Mouse (Mus musculus): ENCODE measurements around the gene Ccdc170. TPM values are rescaled to one million over a fixed set of nuclear protein-coding genes. Genes with fewer than 3 reads are reported as not detected.

Gene Ccdc170
- total RNA-seq, 1 experiment from 2014 or later, result not detected

GRCm38 (mm10) chr10:4503251-4503650 lies 20.9 kb downstream of the Ccdc170 start:
- ATAC-seq (replicated peaks in 1 of 2; ENCODE audit: insufficient read depth in 1 of 2, low FRiP score in 2 of 2, low TSS enrichment in 1 of 2, low read depth in 1 of 2, poor library complexity in 2 of 2, severe bottlenecking in 2 of 2), result no peak

- no peak for ATAC-seq (replicated peaks in 1 of 2; ENCODE audit: insufficient read depth in 1 of 2, low FRiP score in 2 of 2, low TSS enrichment in 1 of 2, low read depth in 1 of 2, poor library complexity in 2 of 2, severe bottlenecking in 2 of 2)
These were observed 30.4 kb downstream of the Ccdc170 start for GRCm38 (mm10) chr10:4512725-4513124.

- peak in 1 of 2 experiments; percentile 53; a peak in 1 of 4 replicates for ATAC-seq (replicated peaks in 1 of 2; ENCODE audit: insufficient read depth in 1 of 2, low FRiP score in 2 of 2, low TSS enrichment in 1 of 2, low read depth in 1 of 2, poor library complexity in 2 of 2, severe bottlenecking in 2 of 2)
These were observed 35.3 kb downstream of the Ccdc170 start for GRCm38 (mm10) chr10:4517614-4518013.

GRCm38 (mm10) chr10:4519645-4520044 lies 37.3 kb downstream of the Ccdc170 start:
- peak in 1 of 2 experiments; percentile 36; a peak in 1 of 4 replicates for ATAC-seq (replicated peaks in 1 of 2; ENCODE audit: insufficient read depth in 1 of 2, low FRiP score in 2 of 2, low TSS enrichment in 1 of 2, low read depth in 1 of 2, poor library complexity in 2 of 2, severe bottlenecking in 2 of 2)

GRCm38 (mm10) chr10:4520394-4521102 lies 38.2 kb downstream of the Ccdc170 start:
- no peak for ATAC-seq (replicated peaks in 1 of 2; ENCODE audit: insufficient read depth in 1 of 2, low FRiP score in 2 of 2, low TSS enrichment in 1 of 2, low read depth in 1 of 2, poor library complexity in 2 of 2, severe bottlenecking in 2 of 2)

GRCm38 (mm10) chr10:4522116-4522515 lies 39.8 kb downstream of the Ccdc170 start:
- ATAC-seq (replicated peaks in 1 of 2; ENCODE audit: insufficient read depth in 1 of 2, low FRiP score in 2 of 2, low TSS enrichment in 1 of 2, low read depth in 1 of 2, poor library complexity in 2 of 2, severe bottlenecking in 2 of 2), result no peak

- ATAC-seq (replicated peaks in 1 of 2; ENCODE audit: insufficient read depth in 1 of 2, low FRiP score in 2 of 2, low TSS enrichment in 1 of 2, low read depth in 1 of 2, poor library complexity in 2 of 2, severe bottlenecking in 2 of 2), result 0 out of 4 replicates have a peak, but pooled peaks have one; percentile 12 to 32
These were observed 40.8 kb downstream of the Ccdc170 start for GRCm38 (mm10) chr10:4523078-4523477.

- ATAC-seq (replicated peaks in 1 of 2; ENCODE audit: insufficient read depth in 1 of 2, low FRiP score in 2 of 2, low TSS enrichment in 1 of 2, low read depth in 1 of 2, poor library complexity in 2 of 2, severe bottlenecking in 2 of 2), result no peak
These were observed 45.7 kb downstream of the Ccdc170 start for GRCm38 (mm10) chr10:4528043-4528442.

GRCm38 (mm10) chr10:4530638-4531235 lies 48.4 kb downstream of the Ccdc170 start:
- ATAC-seq (replicated peaks in 1 of 2; ENCODE audit: insufficient read depth in 1 of 2, low FRiP score in 2 of 2, low TSS enrichment in 1 of 2, low read depth in 1 of 2, poor library complexity in 2 of 2, severe bottlenecking in 2 of 2), result no peak

- no peak for ATAC-seq (replicated peaks in 1 of 2; ENCODE audit: insufficient read depth in 1 of 2, low FRiP score in 2 of 2, low TSS enrichment in 1 of 2, low read depth in 1 of 2, poor library complexity in 2 of 2, severe bottlenecking in 2 of 2)
These were observed 49.6 kb downstream of the Ccdc170 start for GRCm38 (mm10) chr10:4531933-4532332.

- no peak for ATAC-seq (replicated peaks in 1 of 2; ENCODE audit: insufficient read depth in 1 of 2, low FRiP score in 2 of 2, low TSS enrichment in 1 of 2, low read depth in 1 of 2, poor library complexity in 2 of 2, severe bottlenecking in 2 of 2)
These were observed 50.4 kb downstream of the Ccdc170 start for GRCm38 (mm10) chr10:4532731-4533130.

GRCm38 (mm10) chr10:4533873-4534272 lies 51.6 kb downstream of the Ccdc170 start:
- ATAC-seq (replicated peaks in 1 of 2; ENCODE audit: insufficient read depth in 1 of 2, low FRiP score in 2 of 2, low TSS enrichment in 1 of 2, low read depth in 1 of 2, poor library complexity in 2 of 2, severe bottlenecking in 2 of 2), result no peak

GRCm38 (mm10) chr10:4545550-4545949 lies 63.2 kb downstream of the Ccdc170 start:
- ATAC-seq (replicated peaks in 1 of 2; ENCODE audit: insufficient read depth in 1 of 2, low FRiP score in 2 of 2, low TSS enrichment in 1 of 2, low read depth in 1 of 2, poor library complexity in 2 of 2, severe bottlenecking in 2 of 2), result no peak

GRCm38 (mm10) chr10:4553442-4554119 lies 71.3 kb downstream of the Ccdc170 start:
- ATAC-seq (replicated peaks in 1 of 2; ENCODE audit: insufficient read depth in 1 of 2, low FRiP score in 2 of 2, low TSS enrichment in 1 of 2, low read depth in 1 of 2, poor library complexity in 2 of 2, severe bottlenecking in 2 of 2), result no peak

- no peak; a peak in 1 of 4 replicates for ATAC-seq (replicated peaks in 1 of 2; ENCODE audit: insufficient read depth in 1 of 2, low FRiP score in 2 of 2, low TSS enrichment in 1 of 2, low read depth in 1 of 2, poor library complexity in 2 of 2, severe bottlenecking in 2 of 2)
These were observed 74.6 kb downstream of the Ccdc170 start for GRCm38 (mm10) chr10:4556842-4557377.

GRCm38 (mm10) chr10:4559132-4559531 lies 76.8 kb downstream of the Ccdc170 start:
- ATAC-seq (replicated peaks in 1 of 2; ENCODE audit: insufficient read depth in 1 of 2, low FRiP score in 2 of 2, low TSS enrichment in 1 of 2, low read depth in 1 of 2, poor library complexity in 2 of 2, severe bottlenecking in 2 of 2), result no peak

GRCm38 (mm10) chr10:4565148-4565547 lies 82.8 kb downstream of the Ccdc170 start:
- ATAC-seq (replicated peaks in 1 of 2; ENCODE audit: insufficient read depth in 1 of 2, low FRiP score in 2 of 2, low TSS enrichment in 1 of 2, low read depth in 1 of 2, poor library complexity in 2 of 2, severe bottlenecking in 2 of 2), result no peak

- no peak for ATAC-seq (replicated peaks in 1 of 2; ENCODE audit: insufficient read depth in 1 of 2, low FRiP score in 2 of 2, low TSS enrichment in 1 of 2, low read depth in 1 of 2, poor library complexity in 2 of 2, severe bottlenecking in 2 of 2)
These were observed 88.5 kb downstream of the Ccdc170 start for GRCm38 (mm10) chr10:4570778-4571177.
